Mouse (Mus musculus): ENCODE measurements around the gene Nkx2-4. TPM values are rescaled to one million over a fixed set of nuclear protein-coding genes. Genes with fewer than 3 reads are reported as not detected.

Gene Nkx2-4
- polyA plus RNA-seq, 1 experiment from 2014 or later, result not detected

DNA sequence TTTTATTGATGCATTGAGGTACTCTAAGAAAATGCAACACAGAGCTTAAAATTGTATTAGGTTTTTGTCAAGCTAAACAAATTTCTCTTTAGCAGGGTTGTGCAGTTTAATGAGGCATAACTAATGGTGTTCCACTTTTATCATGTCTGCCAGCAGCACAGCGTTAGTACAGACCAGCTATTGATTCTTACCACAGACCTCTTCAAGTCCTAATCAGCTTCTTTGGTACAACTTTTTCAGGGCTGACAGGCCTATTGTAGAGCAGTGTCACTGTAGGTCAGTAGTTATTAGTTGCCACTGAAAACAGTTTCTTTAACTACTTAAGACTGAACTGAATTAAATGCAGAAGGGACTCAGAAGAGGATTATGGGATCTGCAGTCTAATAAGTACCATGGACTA lies 16.2 kb downstream of the Nkx2-4 start:
- Histone ChIP-seq H3K27me3 (no peaks in the 10 kb centered on the region), H3K9ac (no peak overlapping the region), H3K27ac (replicated peaks) (no peak overlapping the region), H3K4me1 (replicated peaks) (peaks cover 8% of the 10 kb centered on the region; the same call in 1 of the 2 replicates), H3K36me3 (peaks cover 23% of the 10 kb centered on the region), H3K9me3 (no peaks in the 10 kb centered on the region), H3K4me2 (no peak overlapping the region), H3K4me3 (no peak overlapping the region)
- ATAC-seq (ENCODE audit: low read depth), result peak; percentile 47; the same call in 1 of the 2 replicates
- WGBS, result 4% methylated on average over 1 of the region's 1 CpGs

DNA sequence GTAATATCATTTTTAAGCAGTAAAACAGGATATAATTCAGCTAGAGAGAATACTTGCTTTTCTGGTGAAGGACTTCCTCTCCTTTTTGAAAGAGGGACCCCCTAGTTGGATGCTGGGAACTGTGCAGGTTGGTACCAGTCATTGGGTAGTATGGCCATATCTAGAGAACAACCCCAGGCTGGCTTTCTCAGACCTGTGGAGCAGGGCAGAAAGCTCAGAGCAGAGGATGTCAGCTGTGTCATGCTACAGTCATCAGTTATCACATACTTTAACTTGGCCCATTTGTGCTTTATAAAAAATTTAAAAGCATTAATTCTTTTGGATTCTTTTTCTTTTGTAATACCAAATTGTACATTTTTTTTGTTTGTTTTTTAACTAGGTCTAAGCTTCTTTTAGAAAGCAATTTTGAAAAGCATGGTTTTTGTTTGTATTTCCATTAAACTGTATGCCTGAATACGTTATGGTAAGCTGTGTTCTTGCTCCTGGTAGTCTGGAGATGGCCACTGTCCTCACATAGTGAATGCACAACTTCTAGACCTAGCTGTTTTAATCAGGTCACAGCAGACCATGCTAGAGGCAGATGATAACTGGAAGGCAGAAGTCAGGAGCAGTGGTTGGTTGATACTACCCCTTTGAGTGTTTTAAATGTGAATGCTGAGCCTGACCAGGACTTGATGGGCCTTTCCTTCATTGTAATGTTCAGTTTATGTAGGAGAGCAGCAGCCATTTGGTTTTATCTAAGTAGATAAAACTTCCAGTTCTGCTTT lies 17.6 kb downstream of the Nkx2-4 start:
- H3K27me3 ChIP-seq, result no peaks in the 10 kb centered on the region
- no peak for ATAC-seq (ENCODE audit: low read depth)
- peaks cover 8% of the 10 kb centered on the region; the same call in 1 of the 2 replicates for H3K4me1 ChIP-seq (replicated peaks)
- no peak overlapping the region for H3K4me3 ChIP-seq
- 88% methylated on average over 1 of the region's 1 CpGs for WGBS
- no peak overlapping the region for H3K9ac ChIP-seq
- H3K36me3 ChIP-seq, result peaks cover 26% of the 10 kb centered on the region
- H3K27ac ChIP-seq (replicated peaks), result no peak overlapping the region
- no peaks in the 10 kb centered on the region for H3K9me3 ChIP-seq
- H3K4me2 ChIP-seq, result no peak overlapping the region

DNA sequence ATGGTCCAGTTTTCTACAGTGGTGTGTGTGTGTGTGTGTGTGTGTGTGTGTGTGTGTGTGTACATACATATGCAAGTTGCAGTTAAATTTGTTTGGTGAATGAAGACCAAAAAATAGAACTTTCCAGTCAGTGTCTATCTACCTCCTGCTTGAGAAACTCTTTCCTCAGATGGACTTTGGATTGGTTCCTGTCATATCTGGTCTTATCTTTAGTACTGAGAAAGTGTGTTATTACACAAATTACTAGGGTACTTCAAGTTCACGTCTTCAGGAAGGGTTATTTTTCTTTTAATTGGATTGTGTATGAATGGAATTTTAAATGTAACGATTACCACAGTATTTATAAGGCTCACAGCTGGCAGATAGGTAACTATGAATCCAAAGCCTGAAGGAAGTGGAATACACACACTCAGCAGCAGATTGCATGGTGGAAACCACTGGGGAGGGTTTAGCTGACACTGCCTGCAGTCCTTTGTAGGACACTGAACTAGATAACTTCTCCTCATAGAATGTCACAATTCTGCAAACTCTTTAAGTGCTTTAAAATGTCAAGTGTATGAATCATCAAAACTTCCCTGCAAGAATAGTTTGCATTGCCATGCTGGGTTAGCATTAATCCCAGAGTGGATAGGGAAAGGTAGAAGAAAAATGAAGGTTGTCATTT lies 31.9 kb downstream of the Nkx2-4 start:
- Histone ChIP-seq H3K9me3 (no peaks in the 10 kb centered on the region), H3K4me3 (no peak overlapping the region), H3K27ac (replicated peaks) (no peak overlapping the region), H3K9ac (no peak overlapping the region), H3K4me1 (replicated peaks) (no peaks in the 10 kb centered on the region), H3K4me2 (no peak overlapping the region), H3K36me3 (peaks cover 59% of the 10 kb centered on the region), H3K27me3 (no peaks in the 10 kb centered on the region)
- ATAC-seq (ENCODE audit: low read depth), result no peak
- WGBS, result 89% methylated on average over 2 of the region's 2 CpGs

DNA sequence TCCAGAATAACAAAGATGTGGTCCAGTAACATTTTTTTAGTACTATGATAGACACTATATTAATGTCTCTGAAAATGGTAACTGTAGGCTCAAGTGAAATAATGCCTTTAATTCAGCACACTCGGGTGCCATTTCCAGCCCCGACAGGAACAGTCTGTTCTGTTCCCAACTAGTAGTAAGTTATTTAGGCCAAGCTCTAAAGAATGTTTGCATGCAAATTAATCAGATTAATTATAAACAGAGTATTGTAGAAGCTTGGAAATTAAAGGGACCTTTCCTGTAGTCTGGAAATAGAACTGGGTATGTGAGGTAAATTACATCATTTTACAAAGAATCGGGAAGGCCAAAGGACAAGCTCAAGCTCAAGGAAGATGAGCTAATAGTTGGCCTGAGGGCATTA lies 38.2 kb downstream of the Nkx2-4 start:
- peaks cover 56% of the 10 kb centered on the region for H3K36me3 ChIP-seq
- 87% methylated on average over 3 of the region's 3 CpGs for whole genome bisulfite sequencing
- H3K9me3 ChIP-seq, result no peaks in the 10 kb centered on the region
- no peak overlapping the region for H3K27ac ChIP-seq (replicated peaks)
- H3K4me2 ChIP-seq, result no peak overlapping the region
- no peaks in the 10 kb centered on the region for H3K27me3 ChIP-seq
- H3K4me1 ChIP-seq (replicated peaks), result no peaks in the 10 kb centered on the region
- ATAC-seq (ENCODE audit: low read depth), result no peak
- no peak overlapping the region for H3K4me3 ChIP-seq
- H3K9ac ChIP-seq, result no peak overlapping the region

DNA sequence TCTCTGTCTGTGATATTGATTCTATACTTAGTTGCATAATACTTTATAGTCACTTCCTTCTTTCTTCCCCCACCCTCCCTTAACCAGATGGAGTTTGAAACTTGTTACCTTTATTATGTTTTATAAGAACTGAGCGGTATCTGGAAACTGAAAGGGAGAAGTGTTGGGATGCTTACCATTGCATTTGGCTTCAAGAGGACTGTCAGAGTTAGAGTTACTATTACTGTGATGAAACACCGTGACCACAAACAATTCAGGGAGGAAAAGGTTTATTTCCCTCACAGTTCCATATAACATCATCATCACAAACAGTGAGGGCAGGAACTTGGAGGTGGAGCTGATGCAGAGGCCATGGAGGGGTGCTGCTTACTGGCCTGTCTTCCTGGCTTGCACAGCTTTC lies 49.4 kb downstream of the Nkx2-4 start:
- H3K36me3 ChIP-seq, result peaks cover 58% of the 10 kb centered on the region
- no peak for ATAC-seq (ENCODE audit: low read depth)
- no peaks in the 10 kb centered on the region for H3K27me3 ChIP-seq
- no peak overlapping the region for H3K4me2 ChIP-seq
- no peak overlapping the region for H3K4me3 ChIP-seq
- no peak overlapping the region for H3K9ac ChIP-seq
- H3K4me1 ChIP-seq (replicated peaks), result no peaks in the 10 kb centered on the region
- WGBS, result 89% methylated on average over 2 of the region's 2 CpGs
- H3K9me3 ChIP-seq, result no peaks in the 10 kb centered on the region
- H3K27ac ChIP-seq (replicated peaks), result no peak overlapping the region

Other genes starting within 250 kb of the Nkx2-4 start
- 36.4 and 37.0 TPM in 2 replicates for gene Kiz, start 229.6 kb downstream of the Nkx2-4 start, polyA plus RNA-seq (2015; fragmentation: Nextera tagmentation; extraction: Ambion mirVana)
- gene Xrn2, start 72.4 kb downstream of the Nkx2-4 start, polyA plus RNA-seq (2015; fragmentation: Nextera tagmentation; extraction: Ambion mirVana), result 73.1 and 76.7 TPM in 2 replicates
- 2.5 and 4.5 TPM in 2 replicates for gene Nkx2-2, start 108.8 kb upstream of the Nkx2-4 start, polyA plus RNA-seq (2015; fragmentation: Nextera tagmentation; extraction: Ambion mirVana)